In genomic region chr17:75177920-75178867, GRCm38 (mm10) we compare ENCODE assay signal across 8 mouse cellular contexts.
DNase-seq lines count a peak whose midpoint lies in the region; ATAC-seq and TF ChIP-seq lines count a peak whose summit lies in the region.

No protein-coding gene starts in this region.

- H3K79me2 ChIP-seq in C2C12 (ENCODE audit: control insufficient read depth, insufficient read depth): peaks cover 44% of the 10 kb centered on the region

- H3K4me1 ChIP-seq in midbrain, embryonic 13.5 days (replicated peaks): peaks cover 12% of the 10 kb centered on the region

- H3K79me3 ChIP-seq in C2C12 (ENCODE audit: low read depth): peaks cover 39% of the 10 kb centered on the region

- H3K4me3 ChIP-seq in C2C12 (ENCODE audit: insufficient read depth, poor library complexity, severe bottlenecking): peak overlapping the region; percentile 36
- H3K4me3 ChIP-seq in midbrain, embryonic 13.5 days (replicated peaks): no peak overlapping the region; the same call in 1 of the 2 replicates

- WGBS in midbrain, embryonic 13.5 days: 38% methylated on average over 24 of the region's 24 CpGs

- no peak overlapping the region for H3ac ChIP-seq in C2C12 (ENCODE audit: control insufficient read depth, insufficient read length, low read depth)

- intact Hi-C loops in left cerebral cortex, postnatal 10 days (cut with DNase I): no loop called here

- DNase-seq in R1 (ENCODE audit: low read depth, low spot score) (peak; percentile 29), liver (no peak)
- DNase-seq in forelimb bud, embryonic 11.5 days (ENCODE audit: low read depth, low spot score): peak; percentile 70
- peak; percentile 25 to 26 for DNase-seq in left cerebral cortex, postnatal 10 days (ENCODE audit: extremely low spot score in 1 of 2, low spot score in 2 of 2)

- H3K4me2 ChIP-seq in midbrain, embryonic 13.5 days (replicated peaks): peak overlapping the region; percentile 45

- no peaks in the 10 kb centered on the region for H3K27me3 ChIP-seq in C2C12 (ENCODE audit: control insufficient read depth, insufficient read depth, insufficient read length)
- peaks cover 12% of the 10 kb centered on the region for H3K27me3 ChIP-seq in midbrain, embryonic 13.5 days

- no peak overlapping the region for H3K9ac ChIP-seq in midbrain, embryonic 13.5 days (replicated peaks)

- TF ChIP-seq CTCF in C2C12 (IDR thresholded peaks at IDR 0.05; ENCODE audit: control insufficient read depth, insufficient read depth, insufficient read length): no peak

- H3K27ac ChIP-seq in midbrain, embryonic 13.5 days: no peak overlapping the region

- H3K9me3 ChIP-seq in midbrain, embryonic 13.5 days: no peaks in the 10 kb centered on the region

- peak; percentile 64 to 65 for ATAC-seq in hematopoietic stem cell, adult 5-6 weeks (replicated peaks in 1 of 2; ENCODE audit: insufficient read depth in 1 of 2, low FRiP score in 2 of 2, low TSS enrichment in 1 of 2, low read depth in 1 of 2, poor library complexity in 2 of 2, severe bottlenecking in 2 of 2)
- ATAC-seq in midbrain, embryonic 13.5 days: peak; percentile 89
- ATAC-seq in inflammation-experienced regulatory T-cells, adult 6 months: no peak

- H3K36me3 ChIP-seq in C2C12 (ENCODE audit: control insufficient read depth, insufficient read depth): peaks cover 13% of the 10 kb centered on the region
- H3K36me3 ChIP-seq in midbrain, embryonic 13.5 days: no peaks in the 10 kb centered on the region

TF ChIP-seq in C2C12, 6 proteins besides CTCF, POLR2A, EP300 and RAD21:
- TF ChIP-seq MAX (IDR thresholded peaks at IDR 0.05) (peak; percentile 80), CEBPB (IDR thresholded peaks at IDR 0.05; ENCODE audit: low read depth) (no peak), USF1 (IDR thresholded peaks at IDR 0.05; ENCODE audit: low read depth) (no peak), MYOD1 (IDR thresholded peaks at IDR 0.05; ENCODE audit: control insufficient read depth, insufficient read length, low read depth) (peak; percentile 44), MYOG (IDR thresholded peaks at IDR 0.05; ENCODE audit: control insufficient read depth, extremely low read depth, insufficient read length) (no peak), FOSL1 (IDR thresholded peaks at IDR 0.05; ENCODE audit: insufficient read depth, low read length, poor library complexity, severe bottlenecking) (no peak)
